In the genomic region with DNA sequence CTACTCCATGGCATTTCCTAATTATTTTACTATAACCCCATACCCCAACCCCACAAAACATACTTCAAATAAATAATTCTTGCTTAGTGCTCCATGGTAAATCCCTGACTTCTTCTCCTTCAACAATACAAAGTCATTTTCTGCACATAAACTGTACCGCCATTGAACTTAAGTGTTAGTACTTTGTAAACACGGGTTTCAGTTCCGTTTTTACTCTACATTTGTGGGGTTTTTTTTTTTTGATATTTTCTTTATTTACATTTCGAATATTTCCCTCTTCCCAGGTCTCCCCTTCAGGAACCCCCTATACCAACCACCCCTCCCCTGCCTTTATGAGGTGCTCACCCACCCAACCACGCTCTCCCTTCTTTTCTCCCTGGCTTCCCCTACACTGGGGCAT, we compare ENCODE assay signal across 15 mouse cellular contexts.
"Had no signal": no experiment of that assay in that cellular context is flagged by ENCODE, and none has a peak within 500 bp of the region (broad histone marks: within the 10 kb centered on the region; RNA-seq: fewer than 3 reads in every experiment).

No protein-coding gene starts in this region.

- H3K4me2 ChIP-seq: neural tube, embryonic 13.5 days; neural tube, embryonic 15.5 days; stomach, embryonic 15.5 days had no signal

- H3K4me1 ChIP-seq: neural tube, embryonic 15.5 days; stomach, embryonic 15.5 days had no signal

- H3K27me3 ChIP-seq: neural tube, embryonic 13.5 days; neural tube, embryonic 15.5 days; stomach, embryonic 15.5 days had no signal

- H3K9me3 ChIP-seq: neural tube, embryonic 13.5 days; neural tube, embryonic 15.5 days; stomach, embryonic 15.5 days had no signal

- H3K36me3 ChIP-seq: neural tube, embryonic 13.5 days; neural tube, embryonic 15.5 days; stomach, embryonic 15.5 days had no signal

- DNase-seq: right cerebral cortex, adult 18-20 months; right cerebral cortex, postnatal 14 days; right cerebral cortex, postnatal 25 days; right cerebral cortex, postnatal 4 days; spleen, adult 18-20 months; thymus, adult 18-20 months; thymus, adult 2 months; thymus, postnatal 14 days; thymus, postnatal 25 days; thymus, postnatal 36 days; thymus, postnatal 4 days had no signal

- H3K9ac ChIP-seq: neural tube, embryonic 13.5 days; neural tube, embryonic 15.5 days; stomach, embryonic 15.5 days had no signal

- H3K4me3 ChIP-seq: neural tube, embryonic 13.5 days; neural tube, embryonic 15.5 days; stomach, embryonic 15.5 days had no signal

- H3K27ac ChIP-seq: neural tube, embryonic 13.5 days; neural tube, embryonic 15.5 days; stomach, embryonic 15.5 days; stomach, postnatal 0 days had no signal
